Mouse (Mus musculus) heart, adult 9 months (tissue): ENCODE measurements at regions not wholly inside any gene's neighbourhood (a gene's known extent, or its start where the extent isn't known, plus 50 kb on each side); places are given as distances from the start of the nearest gene placed in this dataset.

ENCODE experiments used
- DNase-seq, 2 experiments: peaks; one replicate each; pipeline ENCODE4 v3.0.0; 2022; ENCODE audit warnings: low spot score in 2 of 2

DNA sequence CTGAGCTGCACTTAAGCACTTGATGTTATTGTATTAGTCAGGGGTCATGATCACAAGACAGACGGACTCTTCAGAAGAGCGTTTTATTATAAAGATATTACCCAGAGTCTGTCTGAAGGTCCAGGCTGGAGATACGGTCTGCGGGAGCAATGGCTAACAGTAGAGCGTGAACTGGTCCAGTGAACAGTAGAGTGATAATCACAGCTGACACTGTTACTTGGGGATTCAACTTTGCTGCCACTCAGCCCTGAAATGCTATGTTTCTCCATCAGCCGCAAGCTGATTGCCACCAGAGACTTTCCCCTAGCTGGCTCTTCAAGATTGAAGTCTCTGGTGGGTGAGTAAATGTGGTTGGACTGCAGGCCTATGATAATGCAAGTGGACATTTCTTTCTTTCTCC lies 133.1 kb upstream of the Zc3h12c start:
- no peak for DNase-seq

DNA sequence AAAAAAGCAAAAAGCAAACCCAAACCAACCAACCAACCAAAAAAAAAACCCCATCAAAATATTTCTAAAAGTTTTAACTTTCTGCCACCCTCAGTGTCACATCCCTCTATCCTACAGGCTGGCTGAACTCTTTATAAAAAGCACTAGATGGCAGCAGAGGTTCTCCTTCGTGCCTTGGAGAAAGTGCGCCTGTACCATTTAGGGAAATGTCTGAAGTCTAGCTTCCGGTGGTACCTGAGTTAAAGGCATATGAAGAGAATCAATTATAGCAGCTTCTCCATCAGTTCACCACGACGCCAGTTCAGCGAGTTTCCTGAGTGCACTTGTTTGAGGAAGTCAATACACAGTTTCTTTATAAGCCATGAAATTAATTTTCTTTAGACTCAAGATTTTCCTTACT lies 130.0 kb upstream of the Zc3h12c start:
- DNase-seq, result no peak

GRCm38 (mm10) chr9:52294699-52295098 lies 126.3 kb upstream of the Zc3h12c start:
- DNase-seq, result no peak

DNA sequence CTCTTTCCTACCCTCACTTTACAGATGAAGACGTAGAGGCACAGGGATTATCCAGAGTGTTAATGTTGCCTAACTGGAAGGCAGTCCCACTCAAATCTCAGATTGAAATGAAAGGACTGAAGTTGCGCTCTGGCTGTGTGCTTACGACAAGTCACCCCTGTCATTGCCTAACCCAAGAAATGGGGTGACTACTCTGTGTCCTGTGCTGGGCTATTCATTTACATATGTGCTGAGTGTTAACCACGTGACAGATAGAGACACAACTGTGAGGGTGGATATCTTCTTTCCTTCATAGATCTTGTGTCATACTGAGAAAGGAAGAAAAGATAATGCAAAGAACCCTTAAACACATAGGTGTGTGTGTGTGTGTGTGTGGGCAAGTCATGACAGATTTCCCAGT lies 120.7 kb upstream of the Zc3h12c start:
- no peak for DNase-seq

GRCm38 (mm10) chr9:52287761-52288275 lies 119.4 kb upstream of the Zc3h12c start:
- DNase-seq, result peak; percentile 6 to 10

GRCm38 (mm10) chr9:52287246-52287651 lies 118.9 kb upstream of the Zc3h12c start:
- DNase-seq, result peak in 1 of 2 experiments; percentile 31

DNA sequence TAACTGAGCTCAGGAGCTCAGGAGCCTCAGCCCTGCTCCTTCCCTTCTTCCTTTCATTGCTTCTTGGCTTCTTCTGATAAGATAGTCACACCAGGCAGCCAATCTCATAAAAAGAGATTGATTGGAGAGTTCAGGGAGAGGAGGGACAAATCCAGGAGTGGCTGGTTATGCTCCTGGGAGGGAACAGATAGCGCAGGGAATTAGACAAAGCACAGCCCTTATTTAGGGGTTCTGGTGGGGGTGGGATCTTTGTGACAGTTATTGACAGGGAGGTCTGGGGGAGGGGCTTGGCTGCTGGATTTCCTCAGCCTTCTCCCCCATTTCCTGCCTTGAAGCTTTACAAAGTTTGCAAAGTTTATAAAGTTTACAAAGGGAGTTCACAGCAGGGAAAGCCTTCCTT lies 117.7 kb upstream of the Zc3h12c start:
- no peak for DNase-seq

- DNase-seq, result no peak
Measured at GRCm38 (mm10) chr9:52283558-52283957, 115.2 kb upstream of the Zc3h12c start.

GRCm38 (mm10) chr9:52280995-52281394 lies 112.6 kb upstream of the Zc3h12c start:
- DNase-seq, result no peak

DNA sequence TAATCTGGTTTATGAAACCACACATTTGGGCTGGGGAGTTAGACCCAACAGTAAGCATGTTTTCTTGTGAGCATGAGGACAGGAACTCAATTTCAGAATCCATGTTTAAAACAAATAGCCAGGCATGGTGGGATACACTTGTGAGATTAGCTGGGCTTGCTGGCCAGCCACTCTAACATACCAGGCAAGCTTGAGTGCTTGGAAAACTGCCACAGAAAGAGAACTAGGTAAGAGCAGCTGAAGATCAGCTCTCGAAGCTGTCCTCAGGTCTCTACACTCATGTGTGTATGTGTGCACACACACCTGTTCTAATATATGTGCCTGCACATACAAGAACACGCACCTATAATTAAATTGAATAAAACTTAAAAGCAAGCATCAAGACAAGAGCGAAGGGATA lies 112.2 kb upstream of the Zc3h12c start:
- DNase-seq, result no peak

GRCm38 (mm10) chr9:52278701-52279023 lies 110.3 kb upstream of the Zc3h12c start:
- no peak for DNase-seq

DNA sequence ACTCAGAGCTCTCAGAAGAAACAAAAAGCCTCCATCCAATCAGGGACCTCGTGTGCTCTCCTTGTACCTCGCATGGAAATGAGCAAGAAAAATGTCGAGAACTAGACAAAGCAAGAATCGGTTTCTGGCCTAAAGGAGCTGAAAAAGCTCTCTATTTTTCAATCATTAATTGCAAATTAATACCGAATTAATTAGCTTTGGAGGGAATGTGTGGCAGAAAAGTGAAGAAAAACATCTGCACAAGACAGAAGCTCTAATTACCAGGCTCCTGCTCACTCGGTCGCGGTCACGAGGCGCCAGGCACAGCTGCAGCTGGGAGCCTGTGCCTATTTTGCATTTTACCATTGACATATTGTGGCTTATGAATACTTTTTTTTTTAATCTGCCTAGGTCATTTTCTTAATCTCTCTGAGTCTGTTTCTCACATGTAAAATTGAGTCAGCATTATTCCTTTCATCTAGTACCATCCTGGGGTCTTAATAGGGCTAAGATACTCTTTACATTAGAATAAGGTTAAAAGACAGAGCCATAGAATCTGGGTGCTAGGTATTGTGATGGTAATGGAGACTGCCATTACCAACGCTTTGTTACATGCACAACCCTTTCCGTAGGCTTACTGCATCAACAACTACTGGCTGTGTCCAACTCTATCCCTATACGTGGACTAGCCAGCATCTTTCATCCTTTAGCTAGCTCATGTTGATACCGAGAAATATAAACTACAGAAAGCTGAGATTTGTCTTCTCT lies 109.8 kb upstream of the Zc3h12c start:
- DNase-seq, result no peak

DNA sequence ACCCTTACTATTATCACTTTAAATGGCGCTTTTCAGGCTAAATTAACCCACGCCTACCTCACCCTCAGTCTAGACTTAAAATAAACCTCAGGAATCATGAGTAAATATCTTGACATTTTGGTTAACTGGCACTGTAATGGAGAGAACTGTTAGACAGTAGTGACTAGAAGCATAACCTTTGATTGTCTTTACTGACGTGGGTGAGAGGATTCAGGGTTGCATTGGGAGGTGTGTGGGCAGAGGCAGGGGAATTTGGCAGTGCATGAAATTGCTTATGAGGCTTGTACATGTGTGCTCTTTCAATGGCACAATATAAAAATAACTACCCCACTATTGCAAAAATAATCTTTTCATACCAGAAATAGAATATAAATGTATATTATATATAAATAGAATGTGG lies 105.6 kb upstream of the Zc3h12c start:
- DNase-seq, result no peak

- no peak for DNase-seq
Measured at GRCm38 (mm10) chr9:52272668-52273067, 104.3 kb upstream of the Zc3h12c start.

DNA sequence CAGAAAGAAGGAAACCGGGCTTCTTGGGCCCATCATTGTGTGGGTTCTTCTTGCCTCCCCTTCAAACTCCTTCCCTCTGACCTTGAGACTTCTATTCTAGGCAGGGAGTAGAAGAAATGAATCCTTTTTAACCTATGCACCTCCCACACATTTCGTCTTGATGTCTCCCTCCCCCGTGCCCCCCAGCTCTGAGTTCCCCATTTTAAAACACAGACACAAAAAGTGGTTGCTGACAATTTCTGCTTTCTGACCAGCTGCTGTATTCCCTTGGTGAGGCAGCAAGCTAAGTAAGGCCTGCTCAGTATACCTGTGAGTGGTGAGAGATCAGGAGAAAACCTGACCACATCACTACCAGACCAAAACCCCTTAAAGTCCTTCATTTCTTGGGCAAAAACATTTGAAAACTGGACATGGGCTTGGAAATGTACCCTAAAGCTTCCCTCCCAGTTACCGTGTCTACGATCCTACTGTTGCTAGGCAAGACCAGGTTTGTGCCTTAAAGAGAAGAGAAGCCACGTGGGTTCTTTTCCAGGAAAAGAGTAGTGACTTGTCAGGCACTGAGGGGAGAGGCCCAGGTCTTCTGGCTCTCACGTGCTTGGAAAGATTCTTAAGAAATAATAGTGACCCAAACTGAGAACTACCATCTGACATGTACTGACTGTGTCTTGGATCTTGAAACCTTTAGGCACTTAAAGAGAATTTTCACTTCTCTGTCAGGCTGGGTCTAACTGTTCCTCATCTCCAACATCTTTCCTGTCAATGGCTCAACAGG lies 103.2 kb upstream of the Zc3h12c start:
- DNase-seq, result no peak

- no peak for DNase-seq
Measured at GRCm38 (mm10) chr9:52261538-52261937, 93.2 kb upstream of the Zc3h12c start.

GRCm38 (mm10) chr9:52259459-52259858 lies 91.1 kb upstream of the Zc3h12c start:
- DNase-seq, result no peak

DNA sequence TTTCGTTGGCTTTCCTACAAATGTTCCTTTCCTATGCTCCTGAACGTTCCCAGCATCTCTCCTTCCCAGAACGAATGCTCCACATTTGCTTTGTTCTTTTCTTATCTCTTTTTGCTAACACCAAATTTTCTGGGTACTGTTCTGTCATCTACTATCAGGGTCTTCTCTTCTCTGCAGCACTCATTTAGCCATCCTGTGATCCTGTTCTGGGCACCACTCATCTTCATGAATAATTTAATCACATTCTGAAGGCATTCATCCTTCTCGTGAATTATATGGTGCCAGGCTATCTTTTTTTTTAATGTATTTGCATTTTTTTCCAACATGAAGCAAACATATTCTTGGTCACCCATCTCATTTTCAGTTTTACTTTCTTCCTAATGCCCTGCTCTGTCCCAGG lies 87.3 kb upstream of the Zc3h12c start:
- DNase-seq, result no peak

GRCm38 (mm10) chr9:52254475-52254874 lies 86.1 kb upstream of the Zc3h12c start:
- DNase-seq, result no peak

GRCm38 (mm10) chr9:52251455-52251854 lies 83.1 kb upstream of the Zc3h12c start:
- DNase-seq, result no peak

GRCm38 (mm10) chr9:52246712-52247111 lies 78.3 kb upstream of the Zc3h12c start:
- DNase-seq, result no peak

DNA sequence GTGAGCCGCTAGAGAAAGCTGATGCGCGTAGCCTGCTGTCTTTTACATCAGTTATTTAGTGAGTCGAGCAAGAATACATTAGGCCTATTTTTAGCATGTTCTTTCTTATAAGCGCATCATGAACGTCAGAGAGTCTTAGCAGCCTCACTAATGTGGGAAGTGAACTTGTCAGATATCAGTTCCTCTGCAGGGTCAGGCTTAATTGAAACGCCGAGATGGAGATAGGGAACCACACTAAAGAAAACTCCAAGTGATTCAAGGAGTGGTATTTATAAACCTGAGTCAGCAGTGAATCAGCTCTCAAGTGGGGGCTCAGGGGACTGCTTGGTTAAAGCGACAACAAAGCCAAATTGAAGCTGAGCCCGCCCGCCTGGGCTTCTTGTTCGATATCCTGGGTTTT lies 75.7 kb upstream of the Zc3h12c start:
- DNase-seq, result no peak

DNA sequence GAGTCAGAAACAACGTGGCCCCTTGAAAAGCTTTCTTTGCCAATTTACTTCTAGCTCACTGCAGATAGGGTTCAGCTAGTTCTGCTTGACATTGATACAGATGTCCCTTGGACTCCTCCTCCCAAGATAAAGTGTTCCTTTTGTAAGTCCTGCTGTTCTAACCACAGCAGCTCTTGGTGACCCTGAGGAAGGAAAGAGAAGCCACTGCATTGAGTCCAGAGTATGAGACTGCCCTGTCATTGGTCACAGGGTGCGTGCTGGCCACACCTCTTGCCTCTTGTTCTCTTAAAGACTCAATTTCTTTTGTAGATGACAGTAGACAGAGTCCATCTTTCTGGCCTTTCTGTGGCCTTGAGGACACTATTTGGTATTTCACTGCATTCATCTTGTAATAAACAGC lies 74.7 kb upstream of the Zc3h12c start:
- DNase-seq, result no peak
